Mouse (Mus musculus): Measurements from ENCODE around the gene S100a16.

The S100a16 gene

DNA sequence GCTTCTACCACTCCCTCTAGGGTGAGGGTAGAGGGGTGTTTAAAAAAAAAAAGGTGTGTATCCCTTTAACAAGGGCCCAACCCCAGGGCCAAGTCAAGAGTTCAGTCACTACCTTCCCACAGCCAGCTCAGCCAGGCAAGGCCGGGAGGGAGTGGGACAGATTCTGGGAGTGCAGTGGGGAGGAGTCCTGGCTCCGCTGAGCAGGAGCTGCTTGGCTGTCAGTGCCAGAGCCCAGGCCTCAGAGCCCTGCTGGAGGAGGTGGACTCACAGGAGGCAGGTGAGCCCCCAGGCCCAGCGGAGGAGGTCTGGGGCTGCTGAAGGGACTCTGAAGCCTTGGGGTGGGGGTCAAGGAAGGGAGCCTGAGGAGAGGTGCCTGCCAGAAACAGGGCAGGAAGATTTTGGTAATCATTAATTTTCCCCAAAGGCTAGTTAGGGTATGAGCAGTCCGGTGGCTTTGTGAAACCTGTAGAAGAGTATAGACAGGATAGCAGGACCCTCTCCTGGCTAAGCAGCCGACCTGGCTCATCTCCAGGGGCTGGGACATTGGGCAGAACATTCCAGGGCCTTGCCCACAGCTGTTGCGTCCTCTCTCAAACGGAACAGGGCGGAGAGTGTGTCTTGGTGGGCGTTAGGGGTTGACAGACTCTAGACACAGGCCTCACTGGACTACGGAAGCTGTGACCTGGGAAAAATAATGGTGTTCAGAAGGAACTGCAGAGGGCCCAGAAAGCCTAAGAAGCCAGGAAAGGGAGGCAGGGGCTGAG is at the start of gene S100a16:
TSS of gene S100a16 (plus strand) at position 114 of the 764 bp plus-strand sequence.
- peak; percentile 36 for DNase-seq (ENCODE audit: low spot score)

DNA sequence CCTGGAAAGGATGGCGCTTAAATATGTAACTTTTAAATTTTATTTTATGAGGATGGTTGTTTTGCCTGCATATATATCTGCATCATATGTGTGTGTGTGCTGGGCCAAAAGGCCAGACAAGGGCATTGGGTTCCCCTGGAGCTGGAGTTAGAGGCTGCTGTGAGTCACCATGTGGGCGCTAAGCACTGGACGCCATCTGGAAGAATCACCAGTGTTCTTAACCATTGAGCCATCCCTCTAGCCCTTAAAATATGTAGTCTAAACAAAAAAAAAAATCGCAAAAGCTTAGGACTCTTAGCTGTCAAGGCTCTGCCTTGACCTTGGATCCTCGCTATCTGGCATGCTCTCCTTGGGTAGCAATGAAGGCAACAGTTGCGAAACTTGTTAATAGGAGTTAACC is 48.5 kb upstream of the S100a16 start:
- DNase-seq (ENCODE audit: low spot score) = no peak

DNA sequence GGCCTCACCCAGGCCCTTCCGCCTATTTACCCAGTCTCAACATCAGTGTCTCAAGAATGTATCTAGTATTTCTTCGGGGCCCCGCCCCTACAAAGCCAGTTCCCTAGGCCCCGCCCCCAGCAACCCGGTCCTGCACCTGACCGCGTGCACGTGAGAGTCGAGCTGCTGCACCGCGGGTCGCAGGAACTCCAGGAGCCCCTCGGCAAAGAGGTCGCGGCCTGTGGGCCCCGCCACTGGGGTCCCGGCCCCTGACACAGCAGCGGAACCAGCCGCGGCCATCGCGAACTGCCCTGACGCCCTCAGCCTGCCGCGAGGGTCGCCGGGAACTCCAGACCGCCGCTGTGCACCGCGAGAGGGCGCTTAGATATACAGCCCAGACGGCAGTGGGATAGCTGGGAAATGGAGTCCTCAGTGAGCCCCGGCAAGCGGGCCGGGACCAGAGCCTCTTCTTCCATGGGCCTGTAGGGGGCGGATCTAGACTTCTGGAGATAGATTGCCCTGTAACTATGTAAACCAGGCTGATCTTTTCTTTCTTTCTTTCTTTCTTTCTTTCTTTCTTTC is 46.3 kb upstream of the S100a16 start, which contains the start of gene Snapin:
TSS of gene Snapin (minus strand) at position 338 of the 561 bp plus-strand sequence.
- DNase-seq (ENCODE audit: low spot score) = peak; percentile 97

DNA sequence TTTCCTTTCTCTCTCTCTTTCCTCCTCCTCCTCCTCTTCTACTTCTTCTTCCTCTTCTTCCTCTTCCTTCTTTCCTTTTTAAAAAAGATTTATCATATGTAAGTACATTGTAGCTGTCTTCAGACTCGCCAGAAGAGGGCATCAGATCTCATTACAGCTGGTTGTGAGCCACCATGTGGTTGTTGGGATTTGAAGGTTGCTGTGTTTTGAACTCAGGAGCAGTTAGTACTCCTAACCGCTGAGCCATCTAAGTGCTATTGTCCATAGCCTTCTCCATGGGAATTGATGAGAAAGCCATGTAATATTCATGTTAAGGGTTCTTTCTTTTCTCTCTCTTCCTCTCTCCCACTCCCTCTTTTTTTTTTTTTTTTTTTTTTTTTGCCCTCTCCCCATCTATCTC is 45.7 kb upstream of the S100a16 start:
- peak; percentile 47 for DNase-seq (ENCODE audit: low spot score)

DNA sequence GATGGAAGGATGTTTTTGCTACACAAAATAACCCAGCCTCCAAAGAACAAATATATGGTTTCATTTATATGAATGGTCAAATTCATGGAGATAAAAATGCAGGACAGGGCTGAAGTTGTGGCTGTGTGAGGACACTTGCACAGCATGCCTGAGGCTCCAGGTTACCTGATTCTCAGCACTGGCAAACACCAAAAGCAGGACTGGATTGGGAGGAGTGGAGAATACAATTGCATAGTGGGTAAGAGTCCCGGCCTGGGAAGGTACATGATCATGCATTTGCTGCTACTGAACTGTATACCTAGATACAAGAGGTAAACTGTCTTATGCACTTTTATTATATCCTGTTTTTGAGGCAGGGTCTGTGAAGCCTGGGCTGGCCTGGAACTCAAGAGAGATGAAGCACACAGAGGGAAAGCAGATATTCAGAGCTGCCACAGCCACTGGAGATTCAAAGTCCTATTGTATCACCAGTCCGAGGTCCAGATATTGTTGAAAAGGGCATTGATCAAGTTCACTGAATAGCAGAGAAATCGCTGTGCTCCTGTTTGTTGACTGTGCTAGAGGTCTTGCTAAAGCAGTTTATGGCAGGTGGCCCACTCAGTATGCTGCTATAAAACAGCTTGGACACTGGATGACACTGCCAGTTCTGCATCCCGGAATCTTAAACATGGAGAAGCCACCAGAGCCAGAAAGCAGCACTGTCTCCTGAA is 43.1 kb upstream of the S100a16 start:
- DNase-seq (ENCODE audit: low spot score) = no peak

DNA sequence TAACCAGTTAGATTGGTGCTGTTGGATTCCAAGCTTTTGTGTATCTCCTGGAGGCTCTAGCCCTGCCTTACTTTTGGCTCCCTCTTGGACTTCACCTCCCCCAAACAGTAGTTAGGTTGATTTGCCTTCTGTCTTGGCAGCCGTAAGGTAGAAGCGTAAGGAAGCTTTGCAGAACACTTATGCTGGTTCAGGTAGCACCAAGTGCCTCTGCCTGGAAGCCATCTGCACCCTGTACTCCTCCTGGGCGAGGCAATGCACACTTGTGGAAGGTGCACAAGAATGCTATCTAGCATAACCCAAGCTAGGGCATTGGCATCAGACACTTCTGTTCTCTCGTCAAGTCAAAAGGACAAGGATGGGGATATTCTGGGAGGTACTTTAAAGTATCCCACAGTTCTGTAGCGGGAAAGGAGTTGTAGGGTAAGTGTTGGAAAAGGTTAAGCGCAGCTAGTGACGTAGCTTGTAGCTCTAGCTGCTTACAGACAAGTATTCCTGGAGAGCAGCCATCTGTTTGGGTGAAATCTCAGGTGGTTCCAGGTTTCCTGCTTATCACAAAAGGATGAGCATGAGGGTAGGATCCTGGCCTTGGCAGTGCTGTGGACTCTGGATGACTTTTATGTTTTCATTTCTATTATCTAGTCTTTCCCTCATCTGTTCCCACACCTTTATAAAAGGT is 41.1 kb upstream of the S100a16 start:
- no peak for DNase-seq (ENCODE audit: low spot score)

DNA sequence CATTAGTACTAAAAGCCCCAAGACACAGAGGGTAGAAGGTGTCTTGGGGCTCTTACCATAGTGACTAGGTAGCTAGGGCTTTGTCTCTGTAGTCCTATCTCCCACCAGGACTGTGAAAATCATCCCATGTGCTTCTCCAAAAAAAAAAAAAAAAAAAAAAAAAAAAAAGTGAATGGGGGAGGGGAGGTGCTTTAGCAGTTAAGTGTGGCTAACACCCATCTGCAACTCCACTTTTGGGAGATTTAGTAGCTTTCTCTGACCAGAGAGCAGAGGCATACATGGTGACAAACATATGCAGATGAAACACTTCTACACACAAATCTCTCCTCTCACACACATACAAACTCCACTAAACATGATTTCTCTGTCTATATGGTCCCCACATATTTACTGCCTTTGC is 39.5 kb upstream of the S100a16 start:
- DNase-seq (ENCODE audit: low spot score) = no peak

DNA sequence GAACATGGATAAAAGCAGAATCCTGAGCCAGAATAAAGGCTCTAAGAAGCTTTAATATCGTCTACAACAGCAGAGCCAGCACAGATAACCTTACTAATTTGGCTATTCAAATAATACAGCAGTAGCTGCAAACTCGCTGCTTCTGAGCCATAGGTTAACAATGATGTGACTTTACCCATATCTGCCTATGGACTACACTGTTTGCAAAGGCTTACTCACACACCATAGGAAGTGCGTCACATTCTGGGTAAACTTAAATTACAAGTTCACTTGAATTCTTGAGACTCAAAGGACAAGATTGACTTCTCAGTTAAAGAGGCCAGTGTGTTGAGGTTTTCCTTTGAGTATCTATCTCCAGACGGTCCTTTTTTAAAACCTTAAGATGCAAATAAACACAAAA is 33.6 kb upstream of the S100a16 start:
- no peak for DNase-seq (ENCODE audit: low spot score)

DNA sequence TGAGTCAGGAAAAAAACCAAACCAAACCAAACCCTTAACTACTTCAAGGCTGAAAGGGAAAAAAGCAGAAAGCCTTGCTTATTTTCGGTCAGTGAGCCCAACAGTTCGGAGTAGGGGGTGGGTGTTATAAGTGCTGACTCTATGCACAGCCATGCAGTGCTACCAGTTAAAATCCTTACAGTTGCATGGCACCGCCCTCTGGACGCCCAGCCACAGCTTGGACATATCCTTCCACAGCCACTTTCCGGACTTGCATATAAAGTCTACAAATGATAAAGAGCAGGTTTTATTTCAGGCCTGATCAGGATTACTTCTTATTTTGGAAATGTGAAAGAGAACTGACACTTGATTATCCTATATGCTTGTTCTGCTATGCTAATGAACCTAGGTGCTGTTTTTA is 31.8 kb upstream of the S100a16 start:
- no peak for DNase-seq (ENCODE audit: low spot score)

DNA sequence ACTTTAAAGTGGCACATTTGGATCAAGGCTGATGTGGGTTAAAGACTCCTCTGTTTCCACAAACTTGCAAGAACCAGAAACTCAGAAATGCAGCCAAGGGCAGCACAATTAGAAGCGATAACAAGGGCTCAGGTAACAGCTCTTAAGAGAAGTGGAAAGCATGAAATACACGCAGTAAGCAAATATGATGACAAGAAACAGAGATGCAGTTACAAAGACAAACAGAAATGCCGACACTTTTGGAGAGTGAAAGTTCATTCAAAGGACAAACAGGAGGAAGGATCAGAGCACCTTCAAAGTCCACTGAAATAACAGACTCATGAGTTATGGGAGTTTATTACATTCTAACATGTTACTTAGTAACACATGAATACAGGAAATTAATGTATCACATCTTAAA is 30.7 kb upstream of the S100a16 start:
- no peak for DNase-seq (ENCODE audit: low spot score)

DNA sequence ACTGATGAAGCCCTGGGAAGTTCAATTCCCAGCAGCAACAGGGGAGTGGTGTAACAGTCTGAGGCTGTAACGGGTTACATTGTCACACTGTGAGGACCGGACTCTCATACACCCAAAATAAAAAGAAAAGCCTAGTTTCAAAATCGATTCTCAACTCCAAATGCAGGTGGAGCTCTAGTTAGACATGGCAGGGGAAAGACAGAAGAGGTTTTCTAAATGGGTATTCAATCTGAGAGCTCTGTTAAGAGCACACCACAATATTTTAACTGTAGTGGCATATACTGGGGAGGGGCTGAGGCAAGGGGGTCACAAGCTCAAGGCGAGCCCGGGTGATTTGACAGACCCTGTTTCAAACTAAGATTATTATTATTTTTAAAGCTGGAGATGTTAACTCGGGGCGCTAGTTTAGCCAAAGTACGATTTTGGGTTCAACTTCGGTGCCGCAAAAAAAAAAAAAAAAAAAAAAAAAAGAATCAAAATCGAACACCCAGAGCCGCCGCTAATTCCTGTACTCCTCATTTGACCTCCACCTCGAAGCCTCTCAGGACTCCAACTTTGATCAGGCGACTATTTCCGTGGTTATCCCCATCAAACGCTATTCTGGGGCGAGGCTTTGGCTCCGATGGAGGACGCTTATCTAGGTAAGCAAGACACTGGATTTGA is 28.6 kb upstream of the S100a16 start:
- no peak for DNase-seq (ENCODE audit: low spot score)

DNA sequence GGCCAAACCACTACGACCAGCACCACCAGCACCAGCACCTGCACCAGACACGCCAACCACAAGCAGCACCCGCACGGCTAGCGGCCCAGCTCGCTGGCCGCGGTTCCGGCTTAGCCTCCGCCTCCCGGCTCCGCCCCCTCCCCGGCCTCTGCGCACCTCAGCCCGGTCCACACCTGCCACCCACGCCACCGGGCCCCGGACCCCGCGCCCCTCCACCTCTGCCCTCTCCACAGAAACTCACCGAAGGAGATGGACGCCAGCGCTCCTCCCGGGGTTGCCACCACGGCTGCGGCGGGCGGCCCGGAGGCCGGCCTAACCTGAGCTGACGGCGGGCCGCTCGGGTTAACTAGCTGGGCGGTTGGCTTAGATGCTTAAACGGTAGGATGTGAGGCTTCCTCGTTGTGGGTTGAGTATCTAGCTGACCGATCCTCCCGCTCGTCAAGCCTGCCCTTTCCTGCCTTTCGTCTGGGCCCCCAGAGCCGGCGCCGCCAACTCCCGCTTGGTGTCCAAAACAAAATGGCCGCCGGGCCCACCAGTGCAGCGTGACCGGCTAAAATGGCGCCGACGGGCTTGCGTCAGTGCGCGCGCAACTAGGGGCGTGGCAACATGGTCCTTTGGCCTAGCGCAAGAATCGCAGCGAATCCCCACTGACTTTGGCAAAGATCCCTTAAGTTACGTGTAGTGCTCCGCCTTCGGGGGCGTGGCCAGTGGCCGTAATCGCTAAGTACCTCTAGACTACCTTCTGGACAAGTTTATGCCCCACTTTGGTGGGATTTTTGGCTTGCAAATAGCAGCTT is 27.9 kb upstream of the S100a16 start, which contains the start of gene Chtop:
TSS of gene Chtop (minus strand) at position 549 of the 797 bp plus-strand sequence.
- DNase-seq (ENCODE audit: low spot score) = peak; percentile 99

DNA sequence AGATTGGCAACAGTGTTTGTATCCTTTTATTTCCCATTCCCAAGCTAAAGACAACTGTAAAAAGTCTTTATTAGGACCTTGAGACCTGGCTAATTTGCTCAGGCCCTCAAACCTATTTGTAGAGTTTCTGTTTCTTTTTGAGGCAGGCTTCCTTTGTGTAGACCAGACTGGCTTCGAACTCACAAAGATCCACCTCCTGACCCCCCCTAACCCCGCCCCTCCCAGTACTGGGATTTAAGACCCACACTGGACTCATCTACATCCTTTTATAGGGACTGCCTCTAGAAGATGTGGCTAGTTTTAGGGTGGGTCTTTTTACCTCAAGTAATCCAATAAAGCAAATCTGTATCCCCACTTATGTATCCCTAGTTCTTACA is 27.3 kb upstream of the S100a16 start:
- DNase-seq (ENCODE audit: low spot score) = no peak

DNA sequence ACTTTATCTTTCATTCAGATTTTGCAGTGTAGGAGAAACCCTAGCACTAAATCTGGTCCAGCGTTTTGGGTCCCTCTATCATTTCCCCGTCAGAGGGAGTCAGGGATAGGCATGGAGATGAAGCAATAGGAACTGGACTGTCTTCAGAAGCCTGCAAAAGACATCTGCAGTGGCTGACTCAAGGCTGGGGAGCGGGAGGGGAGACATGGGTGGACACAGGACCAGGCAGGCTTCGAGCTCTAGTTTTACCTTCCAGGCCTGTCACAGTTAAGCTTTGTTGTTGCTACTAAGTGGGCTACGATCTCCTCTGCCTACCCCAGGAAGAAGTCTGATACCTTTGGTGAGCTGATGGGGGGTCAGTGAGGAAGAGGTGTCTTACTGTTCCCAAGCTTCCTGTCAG is 24.8 kb upstream of the S100a16 start:
- DNase-seq (ENCODE audit: low spot score) = no peak

DNA sequence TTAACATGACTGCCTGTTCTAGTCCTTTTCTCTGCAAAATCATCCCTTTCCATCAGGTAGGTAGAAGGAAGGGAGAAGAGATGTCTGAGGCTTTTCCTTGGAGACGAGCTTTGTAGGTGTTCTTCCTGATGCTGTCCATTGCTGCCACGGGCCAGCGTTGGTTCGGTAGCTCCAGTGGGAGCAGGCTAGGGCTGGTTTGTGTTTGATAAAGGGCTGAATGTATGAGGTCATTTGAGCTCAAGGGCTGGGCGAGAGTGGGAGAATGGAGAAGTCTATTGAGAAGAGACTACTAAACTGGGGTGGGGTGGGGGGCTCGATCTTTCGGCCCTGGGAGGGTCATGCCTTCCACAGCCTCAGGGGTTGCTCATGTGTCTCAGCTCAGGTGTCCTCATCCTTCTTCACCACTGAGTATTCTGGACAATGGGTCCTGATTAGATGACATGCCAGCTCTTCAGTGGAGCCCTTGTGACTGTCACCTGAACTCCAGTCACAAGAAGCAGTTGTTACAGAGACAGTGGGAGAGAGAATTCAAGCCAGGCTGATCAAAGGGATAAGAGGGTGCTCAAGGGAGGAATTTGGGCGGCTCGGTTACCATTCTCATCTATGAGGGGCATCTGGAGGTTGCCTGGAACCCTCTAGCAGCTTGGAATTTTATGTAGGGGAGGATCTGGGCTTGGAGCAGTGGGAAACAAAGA is 24.0 kb upstream of the S100a16 start:
- DNase-seq (ENCODE audit: low spot score) = no peak

DNA sequence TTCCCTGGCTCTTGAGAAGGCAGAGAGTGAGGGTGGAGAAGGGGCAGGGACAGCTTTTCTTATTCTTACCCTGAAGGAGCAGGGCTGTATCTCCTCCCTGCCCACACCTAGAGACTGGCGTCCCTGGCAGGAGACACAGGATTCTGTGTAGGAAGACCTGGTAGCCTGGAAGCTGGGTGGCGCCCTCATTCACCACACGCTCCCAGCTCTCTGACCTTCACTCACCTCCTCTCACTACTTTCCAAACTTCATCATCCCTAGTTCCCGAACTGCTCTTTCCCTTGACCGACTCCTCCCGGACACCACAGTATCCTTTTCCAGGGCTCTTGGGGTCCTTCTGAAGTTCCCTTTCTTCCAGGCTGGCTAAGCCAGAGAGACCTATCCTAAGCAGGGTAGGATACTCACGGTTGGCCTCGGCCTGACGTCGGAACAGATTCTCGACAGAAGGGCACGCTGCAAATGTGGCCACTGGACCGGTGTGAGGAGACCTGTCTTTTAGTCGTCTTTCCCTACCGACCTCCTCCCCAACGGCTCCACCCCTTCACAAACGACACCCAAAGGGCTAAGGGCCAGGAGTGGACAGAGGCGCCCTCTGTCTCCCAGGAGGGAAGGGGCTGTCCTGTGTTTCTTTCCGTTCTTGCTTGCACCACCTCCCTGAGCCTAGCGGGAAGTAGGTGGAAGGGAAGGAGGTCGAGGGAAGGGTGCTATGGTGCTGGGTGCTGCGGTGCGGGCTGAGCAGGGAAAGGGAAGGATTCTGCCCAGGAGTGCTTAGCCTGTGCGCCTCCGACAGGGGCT is 23.1 kb upstream of the S100a16 start, which contains the start of the genes S100a1 and S100a13:
TSS of gene S100a1 (minus strand) at position 597 of the 795 bp plus-strand sequence.
TSS of gene S100a13 (plus strand) at position 640 of the 795 bp plus-strand sequence.
- DNase-seq (ENCODE audit: low spot score) = peak; percentile 48

DNA sequence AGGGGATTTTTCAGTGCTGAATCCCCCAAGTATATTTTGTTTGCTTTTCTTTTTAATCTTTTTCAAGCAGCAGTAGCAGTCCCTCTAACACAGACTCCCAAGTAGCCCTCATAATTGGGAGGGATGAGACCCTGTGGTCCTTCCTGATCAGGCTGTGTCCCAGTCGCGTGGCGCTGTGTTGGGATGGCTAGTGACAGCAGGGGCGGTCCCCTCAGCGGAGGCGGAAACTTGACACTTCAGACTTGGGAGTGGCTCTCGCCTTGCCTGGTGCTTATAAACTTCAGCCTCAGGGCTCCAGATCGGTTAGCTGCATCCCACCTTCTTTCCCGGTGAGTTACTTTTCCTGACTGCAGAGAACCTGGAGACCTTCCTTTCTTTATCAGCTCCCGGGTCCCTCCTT is 22.4 kb upstream of the S100a16 start:
- peak; percentile 48 for DNase-seq (ENCODE audit: low spot score)

DNA sequence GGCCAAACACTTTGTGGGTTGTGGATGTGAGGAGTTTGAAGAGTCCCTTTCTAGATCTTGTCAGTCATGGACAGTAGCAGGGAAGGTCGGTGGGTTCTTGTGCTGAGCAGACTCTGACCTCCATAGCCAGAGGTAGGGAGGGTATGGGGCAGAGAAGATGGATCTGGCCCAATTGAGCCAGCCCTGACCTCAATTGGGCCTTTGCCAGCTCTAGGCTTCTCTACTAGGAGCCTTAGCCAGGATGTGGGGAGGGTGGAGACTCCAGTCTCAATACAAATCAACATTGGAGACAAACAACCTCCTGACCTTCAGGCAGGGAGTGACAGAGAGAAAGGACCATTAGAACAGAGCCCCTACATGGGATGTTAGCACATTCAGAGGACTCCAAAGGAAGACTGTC is 21.8 kb upstream of the S100a16 start:
- DNase-seq (ENCODE audit: low spot score) = no peak

DNA sequence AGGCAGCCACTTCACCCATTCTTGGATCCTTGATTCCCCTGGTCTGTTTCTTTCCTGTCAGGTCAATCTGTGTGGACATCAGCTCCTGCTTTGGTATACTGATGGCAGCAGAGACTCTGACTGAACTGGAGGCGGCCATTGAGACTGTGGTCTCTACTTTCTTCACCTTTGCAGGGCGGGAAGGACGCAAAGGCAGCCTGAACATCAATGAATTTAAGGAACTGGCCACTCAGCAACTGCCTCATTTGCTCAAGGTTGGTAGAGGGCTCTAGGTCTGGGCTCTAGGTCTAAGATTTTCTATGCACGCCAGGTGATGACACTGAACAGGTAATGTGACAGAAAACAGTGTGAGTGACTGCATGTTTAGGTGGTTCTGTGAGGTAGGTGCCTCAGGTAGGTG is 21.3 kb upstream of the S100a16 start:
- DNase-seq (ENCODE audit: low spot score) = no peak

DNA sequence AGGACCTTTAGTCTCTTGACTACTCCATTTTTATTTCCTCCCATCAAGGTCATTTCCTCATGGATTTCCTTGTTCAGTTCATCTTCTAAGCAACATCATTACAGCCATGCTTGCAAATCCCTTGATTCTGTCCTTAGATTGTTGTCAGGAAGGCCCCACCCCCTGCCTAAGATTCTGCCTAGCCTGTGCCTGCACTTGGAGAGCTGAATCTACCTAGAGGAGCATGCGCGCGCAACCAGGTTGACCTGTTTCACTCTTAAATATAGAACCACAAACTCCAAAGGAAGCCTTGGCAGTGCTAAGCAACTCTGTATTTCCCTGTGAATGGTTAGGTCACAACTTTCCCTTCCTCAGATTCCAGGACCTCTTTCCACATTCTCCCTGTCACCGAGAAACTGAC is 19.3 kb upstream of the S100a16 start:
- no peak for DNase-seq (ENCODE audit: low spot score)
